Mouse (Mus musculus) brain, embryonic 14.5 days (tissue): ENCODE results near the gene Sort1.

Experiments
- CTCF ChIP-seq: fragments of 200-500 bp; IDR thresholded peaks from 2 replicates; pipeline ENCODE4 v1.5.1; 2012; ENCODE audit warnings: inconsistent platforms, mild to moderate bottlenecking, moderate library complexity, borderline replicate concordance; ENCODE audit not compliant: insufficient read depth, insufficient read length; ENCODE audit errors: extremely low read depth
- POLR2A ChIP-seq: fragments of 200-500 bp; IDR thresholded peaks from 2 replicates; pipeline ENCODE4 v1.6.1; 2012; ENCODE audit warnings: mild to moderate bottlenecking, inconsistent platforms, borderline replicate concordance; ENCODE audit not compliant: poor library complexity, insufficient read depth, insufficient read length, severe bottlenecking; ENCODE audit errors: extremely low read depth

- TF ChIP-seq POLR2A = no peak
- TF ChIP-seq CTCF = no peak
These were observed 1.3 kb downstream of the Sort1 start for GRCm38 (mm10) chr3:108285078-108285711.
